Mouse (Mus musculus) right cerebral cortex, postnatal 36 days (tissue): Measurements from ENCODE around the gene Tinagl1.

Experiments used
- DNase-seq, 2 experiments: peaks; one replicate each; pipeline ENCODE4 v3.0.0; 2022; ENCODE audit warnings: low spot score in 2 of 2, mixed read lengths in 1 of 2

The Tinagl1 gene

GRCm38 (mm10) chr4:130177536-130177935, 2.6 kb upstream of the Tinagl1 start:
- no peak for DNase-seq

GRCm38 (mm10) chr4:130177087-130177486, 2.2 kb upstream of the Tinagl1 start:
- DNase-seq: no peak

GRCm38 (mm10) chr4:130176156-130176720, 1.3 kb upstream of the Tinagl1 start:
- no peak for DNase-seq

- no peak for DNase-seq
These were observed 439 bp downstream of the Tinagl1 start for GRCm38 (mm10) chr4:130174335-130175031.

GRCm38 (mm10) chr4:130173911-130174311, 1.0 kb downstream of the Tinagl1 start:
- no peak for DNase-seq

- no peak for DNase-seq
These were observed 1.7 kb downstream of the Tinagl1 start for GRCm38 (mm10) chr4:130173060-130173822.

- DNase-seq: no peak
These were observed 2.8 kb downstream of the Tinagl1 start for GRCm38 (mm10) chr4:130171951-130172765.

- DNase-seq: no peak
These were observed 4.6 kb downstream of the Tinagl1 start for GRCm38 (mm10) chr4:130170362-130170761.

GRCm38 (mm10) chr4:130169411-130169971, 5.4 kb downstream of the Tinagl1 start:
- DNase-seq: no peak

GRCm38 (mm10) chr4:130168280-130169183, 6.4 kb downstream of the Tinagl1 start:
- DNase-seq: no peak

- no peak for DNase-seq
These were observed 7.1 kb downstream of the Tinagl1 start for GRCm38 (mm10) chr4:130167814-130168213.

GRCm38 (mm10) chr4:130167321-130167720, 7.6 kb downstream of the Tinagl1 start:
- no peak for DNase-seq

GRCm38 (mm10) chr4:130166592-130166991, 8.3 kb downstream of the Tinagl1 start:
- DNase-seq: no peak

GRCm38 (mm10) chr4:130166061-130166460, 8.9 kb downstream of the Tinagl1 start:
- DNase-seq: no peak

- DNase-seq: no peak
These were observed 10.8 kb downstream of the Tinagl1 start for GRCm38 (mm10) chr4:130164121-130164520.

GRCm38 (mm10) chr4:130163391-130163861, 11.5 kb downstream of the Tinagl1 start:
- no peak for DNase-seq

GRCm38 (mm10) chr4:130161349-130161748, 13.6 kb downstream of the Tinagl1 start:
- no peak for DNase-seq

GRCm38 (mm10) chr4:130156812-130157371, 18.0 kb downstream of the Tinagl1 start:
- no peak for DNase-seq

GRCm38 (mm10) chr4:130154250-130154649, 20.7 kb downstream of the Tinagl1 start:
- no peak for DNase-seq

GRCm38 (mm10) chr4:130148405-130148804, 26.5 kb downstream of the Tinagl1 start:
- no peak for DNase-seq
